Mouse (Mus musculus): Measurements from ENCODE around the gene Gstp3.

- no peak for TF ChIP-seq EP300 (IDR thresholded peaks at IDR 0.05; ENCODE audit: low read length)
- no peak for TF ChIP-seq NELFE (IDR thresholded peaks at IDR 0.05; ENCODE audit: low read depth, low read length)
- no peak for TF ChIP-seq POLR2A (IDR thresholded peaks at IDR 0.05; ENCODE audit: low read depth, low read length)
- no peak for TF ChIP-seq TCF12 (IDR thresholded peaks at IDR 0.05; ENCODE audit: low read depth, low read length)
- no peak for TF ChIP-seq CTCF (conservative IDR thresholded peaks at IDR 0.05 in 1 of 2, IDR thresholded peaks at IDR 0.05 in 1 of 2; ENCODE audit: low read depth in 2 of 2, low read length in 2 of 2)
- TF ChIP-seq E2F4 (IDR thresholded peaks at IDR 0.05; ENCODE audit: insufficient replicate concordance, low read depth, low read length): no peak
- no peak for TF ChIP-seq NRF1 (IDR thresholded peaks at IDR 0.05; ENCODE audit: low read depth, low read length)
- TF ChIP-seq MXI1 (IDR thresholded peaks at IDR 0.05; ENCODE audit: low read depth, low read length): no peak
- no peak for TF ChIP-seq ZC3H11A (IDR thresholded peaks at IDR 0.05; ENCODE audit: low read depth, low read length)
- no peak for TF ChIP-seq ELF1 (IDR thresholded peaks at IDR 0.05; ENCODE audit: low read depth, low read length)
- TF ChIP-seq MAX (IDR thresholded peaks at IDR 0.05; ENCODE audit: low read length): no peak
These were observed 4.8 kb downstream of the Gstp3 start for GRCm38 (mm10) chr19:4054613-4055012.

All from CH12.LX (cell line).